Mouse (Mus musculus): ENCODE results near the gene Igsf8. TPM values are rescaled to one million over a fixed set of nuclear protein-coding genes. Genes with fewer than 3 reads are reported as not detected.

Gene Igsf8
- total RNA-seq, 2 experiments from 2014 or later: 24.8 to 53.7 TPM

DNA sequence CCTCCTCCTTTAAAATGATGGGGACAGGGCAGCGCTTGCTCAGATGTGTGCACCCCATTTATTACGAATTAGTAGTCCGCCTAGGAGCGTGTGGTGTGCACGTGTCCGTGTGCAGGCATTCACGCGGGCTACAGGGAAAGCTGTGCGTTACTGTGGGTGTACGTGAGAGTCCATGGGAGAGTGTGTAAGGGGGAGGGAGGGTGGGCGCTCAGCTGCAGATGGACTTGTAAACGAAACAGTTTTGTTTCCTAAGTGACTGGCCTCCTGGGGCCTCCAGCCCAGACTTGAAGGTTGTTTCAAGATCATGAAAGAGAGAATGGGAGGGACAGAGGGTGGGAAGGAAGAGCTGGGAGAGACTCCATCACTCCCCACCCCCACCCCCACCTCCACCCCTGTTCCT lies 39.7 kb downstream of the Igsf8 start:
- no peak for ATAC-seq (replicated peaks; ENCODE audit: poor library complexity, severe bottlenecking)

DNA sequence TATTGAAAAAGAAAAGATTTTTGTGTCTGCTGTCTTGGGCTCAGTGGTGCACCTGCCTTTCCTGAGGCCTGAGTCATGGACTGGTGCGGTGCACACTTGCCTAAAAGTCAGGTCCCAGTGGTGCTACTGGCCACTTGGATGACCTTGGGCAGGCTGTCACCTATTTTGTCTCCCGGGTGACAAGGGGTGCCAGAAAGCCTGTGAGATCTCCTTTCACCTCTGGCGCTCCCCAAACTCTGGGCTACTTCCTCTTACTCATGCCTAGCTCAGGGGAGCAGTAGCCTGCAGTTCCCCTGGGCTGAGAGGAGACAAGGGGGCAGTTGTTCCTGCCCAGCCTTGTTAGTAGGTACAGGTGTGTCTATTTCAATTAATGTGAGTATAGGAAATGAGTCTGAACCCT lies 40.9 kb downstream of the Igsf8 start:
- ATAC-seq (replicated peaks; ENCODE audit: poor library complexity, severe bottlenecking): peak; percentile 23; the same call in 1 of the 2 replicates

DNA sequence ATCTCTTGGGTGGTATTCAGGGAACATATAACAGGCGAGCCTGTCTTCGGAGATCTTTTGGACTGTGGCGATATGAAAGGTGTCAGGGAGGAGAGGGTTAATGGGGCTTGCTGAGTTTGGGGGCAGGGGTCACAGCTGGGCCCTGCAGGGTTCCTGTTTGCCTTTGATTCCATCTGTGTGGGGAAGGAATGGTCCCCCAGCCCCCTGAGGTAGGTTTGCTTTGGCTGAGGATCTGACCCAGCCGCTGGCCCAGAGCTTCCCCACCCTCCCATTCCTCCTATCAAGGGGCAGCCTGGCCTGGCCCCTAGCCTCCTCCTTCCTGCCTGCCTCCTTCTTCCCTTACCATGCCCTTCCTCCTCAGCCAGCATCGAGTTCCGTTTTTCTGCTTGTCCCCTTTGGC lies 41.4 kb downstream of the Igsf8 start:
- ATAC-seq (replicated peaks; ENCODE audit: poor library complexity, severe bottlenecking): 0 out of 2 replicates have a peak, but pooled peaks have one; percentile 13

- peak; percentile 38 for ATAC-seq (replicated peaks; ENCODE audit: poor library complexity, severe bottlenecking)
Measured at GRCm38 (mm10) chr1:172304443-172304842, 43.0 kb downstream of the Igsf8 start.

DNA sequence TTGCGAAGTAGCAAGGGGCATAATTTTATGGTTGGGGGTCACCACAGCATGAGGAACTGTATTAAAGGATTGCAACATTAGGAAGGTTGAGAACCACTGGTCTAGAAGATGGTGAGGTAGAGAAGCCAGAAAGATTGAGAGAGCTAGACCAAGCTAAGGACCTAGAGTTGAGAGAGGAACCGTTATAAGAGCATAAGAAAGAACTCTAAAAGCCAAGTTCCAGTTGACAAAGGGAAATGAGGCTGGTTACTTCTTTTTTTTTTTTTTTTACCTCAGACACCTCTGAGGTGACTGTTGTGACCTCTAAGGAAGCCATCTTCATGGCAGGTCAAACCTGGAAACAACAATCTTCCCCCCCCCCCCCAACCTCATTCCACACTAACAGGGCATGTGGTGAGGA lies 43.7 kb downstream of the Igsf8 start:
- no peak for ATAC-seq (replicated peaks; ENCODE audit: poor library complexity, severe bottlenecking)

GRCm38 (mm10) chr1:172305635-172306034 lies 44.2 kb downstream of the Igsf8 start:
- ATAC-seq (replicated peaks; ENCODE audit: poor library complexity, severe bottlenecking): no peak

DNA sequence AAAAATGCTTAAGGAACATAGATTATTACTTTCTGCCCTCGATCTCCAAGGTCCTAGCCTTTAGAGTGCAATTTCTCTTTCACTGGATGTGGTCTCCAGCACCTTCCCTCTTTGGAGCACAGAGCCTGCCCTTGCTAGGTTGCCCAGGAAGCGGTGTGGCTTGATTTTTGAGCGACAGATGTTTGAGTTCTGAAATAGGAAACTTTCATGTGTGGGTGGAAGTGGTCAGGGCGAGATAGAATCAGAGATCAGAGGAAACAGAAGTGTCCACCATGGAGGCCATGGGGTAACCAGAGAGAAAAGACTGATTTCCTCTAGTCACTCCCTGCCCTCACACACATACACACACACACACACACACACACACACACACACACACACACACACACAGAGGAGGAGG lies 44.8 kb downstream of the Igsf8 start:
- ATAC-seq (replicated peaks; ENCODE audit: poor library complexity, severe bottlenecking): peak; percentile 38

DNA sequence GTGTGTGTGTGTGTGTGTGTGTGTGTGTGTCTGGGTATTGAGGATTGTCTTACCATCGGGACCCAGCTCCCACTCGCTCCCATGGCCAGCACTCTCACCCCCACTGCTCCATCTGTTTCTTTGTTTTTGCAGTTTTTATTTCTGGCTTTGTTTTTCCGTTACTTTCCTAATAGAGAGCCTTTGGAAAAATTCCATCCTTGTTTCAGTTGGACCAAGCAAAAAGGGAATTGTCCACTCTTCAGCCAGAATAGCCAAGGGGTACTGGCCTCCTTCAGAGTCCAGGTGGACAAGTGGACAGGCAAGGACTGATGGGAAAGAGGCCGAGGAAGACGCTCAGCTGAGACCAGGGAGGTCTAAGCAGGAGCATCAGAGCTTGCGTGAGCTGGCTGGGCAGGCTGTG lies 45.4 kb downstream of the Igsf8 start:
- no peak for ATAC-seq (replicated peaks; ENCODE audit: poor library complexity, severe bottlenecking)

GRCm38 (mm10) chr1:172307936-172308335 lies 46.5 kb downstream of the Igsf8 start:
- ATAC-seq (replicated peaks; ENCODE audit: poor library complexity, severe bottlenecking): 0 out of 2 replicates have a peak, but pooled peaks have one; percentile 0

- ATAC-seq (replicated peaks; ENCODE audit: poor library complexity, severe bottlenecking): no peak
Measured at GRCm38 (mm10) chr1:172308409-172308808, 47.0 kb downstream of the Igsf8 start.

DNA sequence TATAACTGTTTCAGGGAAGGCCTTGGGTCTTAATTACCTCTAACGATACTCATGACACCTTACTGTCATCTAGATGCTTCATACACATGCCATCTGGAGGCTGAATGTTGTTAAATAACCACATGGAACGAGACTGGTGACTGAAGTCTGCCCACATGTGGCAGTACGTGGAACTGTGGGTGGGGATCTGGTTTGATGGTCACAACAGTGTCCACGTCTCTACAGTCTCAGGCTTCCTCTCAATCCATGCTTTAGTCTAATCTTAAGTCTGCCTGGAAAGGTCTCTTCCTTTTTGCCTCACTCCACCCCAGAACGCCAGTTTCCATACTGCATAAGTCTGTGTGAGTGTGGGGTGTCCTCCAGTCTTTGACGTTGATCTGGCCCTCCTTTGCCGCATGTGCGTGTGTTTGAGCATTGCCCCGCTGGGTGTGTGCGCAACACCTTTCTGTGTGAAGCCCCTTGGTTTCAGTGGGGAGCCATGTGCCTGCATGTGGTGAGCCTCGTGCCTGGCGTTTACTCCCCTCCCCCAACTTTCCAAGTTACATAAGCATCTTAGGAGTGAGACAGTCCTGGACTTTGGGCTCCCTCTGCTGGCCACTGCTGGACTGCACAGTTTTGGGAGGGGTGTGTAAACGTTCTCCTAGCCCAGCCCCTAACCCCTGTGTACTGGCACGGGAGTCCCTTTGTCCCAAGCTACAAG lies 48.4 kb downstream of the Igsf8 start:
- ATAC-seq (replicated peaks; ENCODE audit: poor library complexity, severe bottlenecking): peak; percentile 19

- peak; percentile 48 for ATAC-seq (replicated peaks; ENCODE audit: poor library complexity, severe bottlenecking)
Measured at GRCm38 (mm10) chr1:172311248-172311906, 49.9 kb downstream of the Igsf8 start.

DNA sequence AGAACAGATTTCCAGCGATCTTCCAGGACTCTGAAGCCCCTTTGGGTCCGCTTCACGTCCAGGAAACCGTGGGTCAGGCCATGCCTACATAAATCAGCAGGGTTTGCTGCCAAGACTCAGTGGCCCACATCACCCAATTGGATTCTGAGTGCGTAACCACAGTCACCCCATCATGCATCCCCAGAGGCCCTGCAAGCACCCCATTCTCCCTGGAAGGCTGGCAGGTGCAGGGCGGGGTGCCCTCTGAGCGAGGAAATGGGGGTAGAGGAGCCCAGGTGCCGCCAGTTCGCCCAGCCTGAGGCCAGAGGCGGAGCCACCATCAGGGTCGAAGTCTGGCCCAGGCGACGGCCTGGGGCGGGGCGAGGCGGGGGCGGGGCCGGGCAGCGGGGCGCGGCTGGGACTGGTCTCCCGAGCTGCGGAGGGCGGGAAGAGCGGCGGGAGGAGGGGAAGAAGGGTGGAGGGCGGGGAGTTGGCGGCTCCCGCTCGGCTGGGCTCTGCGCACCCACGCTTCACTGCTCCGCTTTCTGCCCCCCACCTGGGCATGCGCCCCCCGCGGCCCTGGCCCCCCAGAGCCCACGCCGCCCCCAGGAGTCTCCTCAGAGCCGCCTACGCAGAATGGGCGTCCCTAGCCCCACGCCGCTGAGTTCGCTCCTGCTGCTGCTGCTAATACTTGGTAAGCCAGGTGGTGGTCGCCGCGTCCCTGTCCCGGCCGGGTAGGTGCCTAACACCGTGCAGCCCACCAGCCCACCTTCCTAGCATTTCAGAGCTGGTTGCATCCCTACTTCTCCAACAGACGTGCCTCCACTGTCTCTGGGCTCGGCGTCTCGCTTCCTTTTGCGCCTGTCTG lies 50.7 kb downstream of the Igsf8 start:
- ATAC-seq (replicated peaks; ENCODE audit: poor library complexity, severe bottlenecking): peak; percentile 36

DNA sequence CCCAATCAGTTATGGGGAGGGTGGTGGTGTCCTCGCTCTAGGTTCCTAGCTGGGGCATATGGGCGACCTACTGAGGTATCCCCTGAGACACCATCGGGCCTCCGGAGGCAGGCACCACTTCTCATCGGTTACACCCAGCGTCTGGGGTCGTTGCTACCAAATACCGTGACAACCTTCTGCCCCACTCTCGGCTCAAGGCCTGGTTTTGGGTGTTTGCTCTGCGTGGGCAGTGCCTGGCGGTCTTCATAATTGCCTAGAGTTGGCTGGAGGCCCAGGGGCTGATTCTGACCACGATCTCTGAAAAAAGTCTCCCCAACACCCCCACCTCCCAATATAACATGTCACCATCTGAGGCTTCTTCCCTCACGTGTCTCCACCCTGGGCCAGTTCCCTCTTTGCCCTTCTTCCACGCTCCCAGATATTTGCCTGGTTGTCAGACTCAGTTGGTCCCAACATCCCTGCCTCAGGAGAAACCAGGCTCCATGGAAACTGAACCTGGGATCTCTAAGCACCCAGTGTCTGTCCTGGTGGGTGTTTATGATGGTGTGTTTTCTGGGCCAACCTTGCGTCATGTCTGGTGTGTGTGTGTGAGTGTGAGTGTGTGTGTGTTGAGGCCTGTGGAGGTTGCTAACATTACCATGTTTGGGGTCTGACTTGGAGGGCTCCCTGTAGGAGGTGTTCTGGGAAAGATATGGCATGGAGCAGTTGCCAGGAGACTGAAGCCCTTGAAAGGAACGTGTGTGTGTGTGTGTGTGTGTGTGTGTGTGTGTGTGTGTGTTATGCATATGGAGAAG lies 51.5 kb downstream of the Igsf8 start:
- no peak for ATAC-seq (replicated peaks; ENCODE audit: poor library complexity, severe bottlenecking)

DNA sequence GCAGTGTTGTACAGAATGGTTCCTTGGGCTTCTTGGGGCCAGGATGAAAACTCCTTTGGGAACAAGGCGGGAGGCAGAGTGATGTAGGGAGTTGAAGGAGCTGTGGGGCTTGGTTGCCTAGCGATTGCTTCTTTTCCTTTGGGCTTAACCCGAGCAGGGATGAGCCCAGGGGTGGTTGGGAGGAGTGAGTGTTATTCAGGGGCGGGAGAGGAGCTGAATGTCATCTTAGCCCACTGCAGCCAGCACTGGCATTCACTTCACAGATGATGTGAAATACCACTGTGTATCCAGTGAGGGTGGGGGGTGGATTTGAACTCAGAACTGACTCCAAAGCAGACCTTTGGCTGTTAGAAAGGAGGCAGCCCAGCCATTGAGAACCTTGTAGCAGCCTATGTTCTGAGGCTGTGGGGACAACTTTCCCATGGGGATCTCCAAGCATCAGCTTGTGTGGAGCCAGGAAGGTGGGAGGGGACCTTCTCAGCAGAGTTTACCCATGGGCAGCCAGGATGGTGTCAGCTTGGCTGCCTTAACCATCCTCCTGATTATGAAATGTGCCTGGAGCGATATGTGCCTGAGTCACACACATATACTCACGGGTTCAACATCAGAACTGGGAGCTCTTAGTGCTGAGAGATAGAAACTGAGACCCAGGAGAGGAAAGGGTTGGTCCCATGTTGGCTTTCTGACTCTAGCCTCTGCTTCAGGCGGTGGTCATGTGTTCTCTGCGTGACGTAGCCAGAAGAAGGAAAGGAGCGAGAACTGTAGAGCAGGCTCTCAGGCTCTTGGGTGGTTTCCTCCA lies 52.4 kb downstream of the Igsf8 start:
- ATAC-seq (replicated peaks; ENCODE audit: poor library complexity, severe bottlenecking): no peak

GRCm38 (mm10) chr1:172314911-172315310 lies 53.5 kb downstream of the Igsf8 start:
- no peak for ATAC-seq (replicated peaks; ENCODE audit: poor library complexity, severe bottlenecking)

DNA sequence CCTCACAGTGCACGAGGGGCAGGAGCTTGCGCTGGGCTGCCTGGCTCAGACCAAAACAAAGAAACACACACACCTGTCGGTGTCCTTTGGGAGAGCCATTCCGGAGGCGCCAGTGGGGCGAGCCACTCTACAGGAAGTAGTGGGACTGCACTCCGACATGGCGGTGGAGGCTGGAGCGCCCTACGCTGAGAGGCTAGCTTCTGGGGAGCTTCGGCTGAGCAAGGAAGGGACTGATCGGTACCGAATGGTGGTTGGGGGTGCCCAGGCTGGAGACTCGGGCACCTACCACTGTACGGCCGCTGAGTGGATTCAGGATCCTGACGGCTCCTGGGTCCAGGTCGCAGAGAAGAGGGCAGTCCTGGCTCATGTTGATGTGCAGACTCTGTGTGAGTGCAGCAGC lies 56.0 kb downstream of the Igsf8 start:
- no peak for ATAC-seq (replicated peaks; ENCODE audit: poor library complexity, severe bottlenecking)

DNA sequence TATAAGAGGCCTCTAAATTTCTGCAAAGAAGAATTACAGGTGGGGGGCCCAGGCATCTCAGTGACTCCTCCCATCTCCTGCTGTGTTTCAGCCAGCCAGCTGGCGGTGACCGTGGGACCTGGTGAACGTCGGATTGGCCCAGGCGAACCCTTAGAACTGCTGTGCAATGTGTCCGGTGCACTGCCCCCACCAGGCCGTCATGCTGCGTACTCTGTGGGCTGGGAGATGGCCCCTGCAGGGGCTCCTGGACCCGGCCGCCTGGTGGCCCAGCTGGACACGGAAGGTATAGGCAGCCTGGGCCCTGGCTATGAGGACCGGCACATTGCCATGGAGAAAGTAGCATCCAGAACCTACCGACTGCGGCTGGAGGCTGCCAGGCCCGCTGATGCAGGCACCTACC lies 56.5 kb downstream of the Igsf8 start:
- no peak for ATAC-seq (replicated peaks; ENCODE audit: poor library complexity, severe bottlenecking)

- no peak for ATAC-seq (replicated peaks; ENCODE audit: poor library complexity, severe bottlenecking)
Measured at GRCm38 (mm10) chr1:172318424-172319035, 57.1 kb downstream of the Igsf8 start.

Data from granulocyte monocyte progenitor cell, adult 5-6 weeks (primary cell).